Mouse (Mus musculus) lung, adult 2 months (tissue): ENCODE data around the gene Mpdu1.

Source experiments
- CTCF ChIP-seq: fragments of 200-500 bp; IDR thresholded peaks from 2 replicates; pipeline ENCODE4 v1.5.1; 2011; ENCODE audit warnings: mild to moderate bottlenecking, low read length, control low read depth; ENCODE audit not compliant: insufficient read depth
- POLR2A ChIP-seq: fragments of 200-500 bp; IDR thresholded peaks from 2 replicates; pipeline ENCODE4 v1.6.1; 2011; ENCODE audit warnings: low read depth, mild to moderate bottlenecking, control low read depth, low read length, borderline replicate concordance; ENCODE audit errors: extremely low read depth

GRCm38 (mm10) chr11:69687061-69687460 lies 24.6 kb upstream of the Mpdu1 start:
- TF ChIP-seq POLR2A (no peak), CTCF (no peak)
